Comparison of ENCODE assay signal across 27 mouse cellular contexts in the genomic region with DNA sequence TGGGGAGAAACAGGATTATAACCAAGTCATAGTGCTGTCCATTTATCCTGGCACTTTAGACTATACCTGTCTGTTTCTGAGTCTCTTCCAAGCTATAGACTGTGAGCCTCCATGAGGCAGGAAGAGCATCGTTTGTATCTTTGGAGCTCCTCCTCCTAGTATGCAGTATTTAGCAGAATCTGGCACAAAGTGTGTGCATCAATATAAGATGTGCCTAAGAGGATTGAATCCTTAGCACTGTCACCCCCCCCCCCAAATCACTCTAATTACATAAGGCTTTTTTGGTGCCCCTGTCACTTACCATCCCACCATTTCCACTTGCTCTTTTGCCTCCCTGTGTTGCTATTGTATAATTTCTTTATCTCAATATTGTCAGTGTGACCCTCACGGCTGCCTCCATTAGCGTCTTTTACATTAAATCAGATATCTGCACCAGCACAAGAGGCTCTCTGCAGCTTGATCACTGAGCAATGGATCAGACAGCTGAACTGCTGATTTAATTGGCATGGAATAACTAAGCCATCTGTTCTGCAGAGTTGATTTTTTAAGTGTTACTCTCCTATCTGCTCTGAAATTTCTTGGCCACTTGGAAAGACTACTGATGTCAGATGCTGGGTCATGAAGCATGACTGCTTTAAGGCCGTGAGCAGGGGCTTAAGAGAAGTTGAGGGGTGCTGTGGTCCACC.
DNase-seq lines count a peak whose midpoint lies in the region; ATAC-seq and TF ChIP-seq lines count a peak whose summit lies in the region.
"Had no signal": no experiment of that assay in that cellular context is flagged by ENCODE, and none has a peak within 500 bp of the region (broad histone marks: within the 10 kb centered on the region; RNA-seq: fewer than 3 reads in every experiment).

No protein-coding gene starts in this region.

- H3K36me3 ChIP-seq in hindbrain, embryonic 14.5 days (replicated peaks; ENCODE audit: control insufficient read depth, insufficient read depth) = no peaks in the 10 kb centered on the region
- H3K36me3 ChIP-seq in hindbrain, embryonic 16.5 days (ENCODE audit: control insufficient read depth, insufficient read depth, low read length) = no peaks in the 10 kb centered on the region
- no peaks in the 10 kb centered on the region for H3K36me3 ChIP-seq in forebrain, postnatal 0 days (ENCODE audit: insufficient read depth)
- H3K36me3 ChIP-seq in heart, embryonic 12.5 days = no peaks in the 10 kb centered on the region
- H3K36me3 ChIP-seq: embryonic facial prominence, embryonic 13.5 days; G1E; hindbrain, embryonic 10.5 days; limb, embryonic 13.5 days; liver, embryonic 12.5 days; midbrain, embryonic 12.5 days had no signal

- H3K9ac ChIP-seq in hindbrain, embryonic 14.5 days = no peak overlapping the region
- no peak overlapping the region for H3K9ac ChIP-seq in hindbrain, embryonic 16.5 days (ENCODE audit: low read depth, low read length)
- no peak overlapping the region for H3K9ac ChIP-seq in forebrain, postnatal 0 days
- H3K9ac ChIP-seq in heart, embryonic 12.5 days = no peak overlapping the region
- H3K9ac ChIP-seq: embryonic facial prominence, embryonic 13.5 days; limb, embryonic 13.5 days; liver, embryonic 12.5 days; midbrain, embryonic 12.5 days had no signal

- no peaks in the 10 kb centered on the region for H3K27me3 ChIP-seq in hindbrain, embryonic 14.5 days (ENCODE audit: control insufficient read depth, insufficient read depth, low read length)
- H3K27me3 ChIP-seq in hindbrain, embryonic 16.5 days (replicated peaks; ENCODE audit: control insufficient read depth, insufficient read depth, low read length) = no peaks in the 10 kb centered on the region
- no peaks in the 10 kb centered on the region for H3K27me3 ChIP-seq in forebrain, postnatal 0 days (ENCODE audit: insufficient read depth, low read length)
- no peaks in the 10 kb centered on the region for H3K27me3 ChIP-seq in heart, embryonic 12.5 days (replicated peaks)
- H3K27me3 ChIP-seq: embryonic facial prominence, embryonic 13.5 days; limb, embryonic 13.5 days; liver, embryonic 12.5 days; midbrain, embryonic 12.5 days had no signal

- H3K9me3 ChIP-seq in hindbrain, embryonic 14.5 days (ENCODE audit: control insufficient read depth, low read length) = no peaks in the 10 kb centered on the region
- no peaks in the 10 kb centered on the region for H3K9me3 ChIP-seq in hindbrain, embryonic 16.5 days (ENCODE audit: control insufficient read depth, low read length)
- H3K9me3 ChIP-seq in forebrain, postnatal 0 days (ENCODE audit: low read length) = no peaks in the 10 kb centered on the region
- no peaks in the 10 kb centered on the region; the same call in 1 of the 2 replicates for H3K9me3 ChIP-seq in heart, embryonic 12.5 days (replicated peaks)
- H3K9me3 ChIP-seq: embryonic facial prominence, embryonic 13.5 days; hindbrain, embryonic 10.5 days; limb, embryonic 13.5 days; liver, embryonic 12.5 days; midbrain, embryonic 12.5 days had no signal

- ATAC-seq in hindbrain, embryonic 14.5 days (ENCODE audit: low FRiP score) = no peak
- ATAC-seq in hindbrain, embryonic 16.5 days = no peak
- ATAC-seq in forebrain, postnatal 0 days = peak; percentile 66; the same call in 1 of the 2 replicates
- no peak for ATAC-seq in heart, embryonic 12.5 days (ENCODE audit: insufficient number of reproducible peaks, low FRiP score)
- ATAC-seq: inflammation-experienced regulatory T-cells, adult 6 months; liver, embryonic 12.5 days had no signal

- 71% methylated on average over 4 of the region's 4 CpGs for WGBS in hindbrain, embryonic 14.5 days
- WGBS in hindbrain, embryonic 16.5 days = 76% methylated on average over 4 of the region's 4 CpGs
- 46% methylated on average over 4 of the region's 4 CpGs for WGBS in forebrain, postnatal 0 days
- 80% methylated on average over 4 of the region's 4 CpGs for WGBS in heart, embryonic 12.5 days

- no peak overlapping the region for H3K27ac ChIP-seq in hindbrain, embryonic 14.5 days
- no peak overlapping the region for H3K27ac ChIP-seq in hindbrain, embryonic 16.5 days (ENCODE audit: low read depth, low read length)
- H3K27ac ChIP-seq in forebrain, postnatal 0 days (ENCODE audit: low read depth, low read length) = peak overlapping the region; percentile 29
- H3K27ac ChIP-seq in heart, embryonic 12.5 days (ENCODE audit: poor library complexity, severe bottlenecking) = no peak overlapping the region
- H3K27ac ChIP-seq: embryonic facial prominence, embryonic 13.5 days; hindbrain, embryonic 10.5 days; kidney, postnatal 0 days; limb, embryonic 13.5 days; liver, embryonic 12.5 days; midbrain, embryonic 12.5 days had no signal

- H3K4me3 ChIP-seq in hindbrain, embryonic 14.5 days (replicated peaks; ENCODE audit: low read length) = no peak overlapping the region
- no peak overlapping the region for H3K4me3 ChIP-seq in hindbrain, embryonic 16.5 days (ENCODE audit: low read length)
- no peak overlapping the region for H3K4me3 ChIP-seq in forebrain, postnatal 0 days (ENCODE audit: low read depth, low read length)
- no peak overlapping the region for H3K4me3 ChIP-seq in heart, embryonic 12.5 days
- H3K4me3 ChIP-seq: embryonic facial prominence, embryonic 13.5 days; erythroblast, embryonic 14.5 days; hindbrain, embryonic 10.5 days; limb, embryonic 13.5 days; liver, embryonic 12.5 days; midbrain, embryonic 12.5 days had no signal

- H3K4me1 ChIP-seq in hindbrain, embryonic 14.5 days (replicated peaks; ENCODE audit: control insufficient read depth, insufficient read depth, low read length) = no peaks in the 10 kb centered on the region
- H3K4me1 ChIP-seq in hindbrain, embryonic 16.5 days (ENCODE audit: control insufficient read depth, insufficient read depth, low read depth, low read length) = no peaks in the 10 kb centered on the region
- H3K4me1 ChIP-seq in forebrain, postnatal 0 days (ENCODE audit: insufficient read depth) = no peaks in the 10 kb centered on the region
- no peaks in the 10 kb centered on the region for H3K4me1 ChIP-seq in heart, embryonic 12.5 days (replicated peaks)
- H3K4me1 ChIP-seq: embryonic facial prominence, embryonic 13.5 days; hindbrain, embryonic 10.5 days; limb, embryonic 13.5 days; liver, embryonic 12.5 days; midbrain, embryonic 12.5 days had no signal

- H3K4me2 ChIP-seq in hindbrain, embryonic 14.5 days (replicated peaks) = no peak overlapping the region
- no peak overlapping the region for H3K4me2 ChIP-seq in hindbrain, embryonic 16.5 days (ENCODE audit: low read length)
- H3K4me2 ChIP-seq in forebrain, postnatal 0 days (ENCODE audit: low read depth) = no peak overlapping the region
- H3K4me2 ChIP-seq in heart, embryonic 12.5 days = no peak overlapping the region
- H3K4me2 ChIP-seq: embryonic facial prominence, embryonic 13.5 days; heart, embryonic 11.5 days; limb, embryonic 13.5 days; liver, embryonic 12.5 days; midbrain, embryonic 12.5 days had no signal

- no peak for TF ChIP-seq CTCF in forebrain, postnatal 0 days (IDR thresholded peaks at IDR 0.05; ENCODE audit: low read depth)

- peak; percentile 27 for DNase-seq in hindbrain, embryonic 14.5 days (ENCODE audit: low spot score)
- peak; percentile 57 for DNase-seq in forebrain, postnatal 0 days
- peak; percentile 46 for DNase-seq in layer of hippocampus, adult 9-10 months (ENCODE audit: low spot score)
- DNase-seq in retina, embryonic 14.5 days (ENCODE audit: low spot score) = peak; percentile 12
- no peak for DNase-seq in adrenal gland, postnatal 10 days
- no peak for DNase-seq in cerebellum, adult 9-11 months
- DNase-seq: adrenal gland, adult 8-10 months; B cell, adult 2 months; embryo, embryonic 11 days; gastrocnemius, postnatal 10 days; heart, postnatal 10 days; kidney, adult 18-20 months; lung, adult 2 months; right cerebral cortex, postnatal 25 days; spleen, adult 18-20 months had no signal

Comparison
In these comparisons a context has a peak if more than half of its experiments do, and no peak if none do; other contexts are left out.
1. DNase-seq: peak in hindbrain, embryonic 14.5 days (single experiment), forebrain, postnatal 0 days (single experiment), layer of hippocampus, adult 9-10 months (single experiment) and retina, embryonic 14.5 days (single experiment); none in adrenal gland, postnatal 10 days (single experiment) and cerebellum, adult 9-11 months (single experiment).